Mouse (Mus musculus): ENCODE results near the gene Bhlhe40.

The Bhlhe40 gene

GRCm38 (mm10) chr6:108694965-108695724 lies 34.7 kb downstream of the Bhlhe40 start:
- DNase-seq (ENCODE audit: low read depth): no peak

- DNase-seq (ENCODE audit: low read depth): peak; percentile 29
Observed at GRCm38 (mm10) chr6:108695844-108696821, 35.7 kb downstream of the Bhlhe40 start.

GRCm38 (mm10) chr6:108696822-108697202 lies 36.4 kb downstream of the Bhlhe40 start:
- no peak for DNase-seq (ENCODE audit: low read depth)

- no peak for DNase-seq (ENCODE audit: low read depth)
Observed at GRCm38 (mm10) chr6:108697345-108697744, 36.9 kb downstream of the Bhlhe40 start.

GRCm38 (mm10) chr6:108698343-108698870 lies 38.0 kb downstream of the Bhlhe40 start:
- DNase-seq (ENCODE audit: low read depth): no peak

- peak; percentile 64 for DNase-seq (ENCODE audit: low read depth)
Observed at GRCm38 (mm10) chr6:108699679-108700078, 39.2 kb downstream of the Bhlhe40 start.

- DNase-seq (ENCODE audit: low read depth): no peak
Observed at GRCm38 (mm10) chr6:108700638-108701343, 40.4 kb downstream of the Bhlhe40 start.

- DNase-seq (ENCODE audit: low read depth): no peak
Observed at GRCm38 (mm10) chr6:108702648-108703047, 42.2 kb downstream of the Bhlhe40 start.

- no peak for DNase-seq (ENCODE audit: low read depth)
Observed at GRCm38 (mm10) chr6:108703085-108703484, 42.7 kb downstream of the Bhlhe40 start.

GRCm38 (mm10) chr6:108704316-108705080 lies 44.1 kb downstream of the Bhlhe40 start:
- DNase-seq (ENCODE audit: low read depth): no peak

GRCm38 (mm10) chr6:108705957-108706356 lies 45.5 kb downstream of the Bhlhe40 start:
- peak; percentile 33 for DNase-seq (ENCODE audit: low read depth)

GRCm38 (mm10) chr6:108706994-108707645 lies 46.7 kb downstream of the Bhlhe40 start:
- DNase-seq (ENCODE audit: low read depth): no peak

GRCm38 (mm10) chr6:108709131-108709470 lies 48.7 kb downstream of the Bhlhe40 start:
- no peak for DNase-seq (ENCODE audit: low read depth)

- DNase-seq (ENCODE audit: low read depth): peak; percentile 77
Observed at GRCm38 (mm10) chr6:108709471-108710231, 49.2 kb downstream of the Bhlhe40 start.

GRCm38 (mm10) chr6:108710667-108711066 lies 50.2 kb downstream of the Bhlhe40 start:
- DNase-seq (ENCODE audit: low read depth): peak; percentile 51

- no peak for DNase-seq (ENCODE audit: low read depth)
Observed at GRCm38 (mm10) chr6:108711192-108711964, 50.9 kb downstream of the Bhlhe40 start.

GRCm38 (mm10) chr6:108712148-108712547 lies 51.7 kb downstream of the Bhlhe40 start:
- DNase-seq (ENCODE audit: low read depth): no peak

GRCm38 (mm10) chr6:108713175-108713974 lies 52.9 kb downstream of the Bhlhe40 start:
- no peak for DNase-seq (ENCODE audit: low read depth)

All from 416B (cell line).